Mouse (Mus musculus) left cerebral cortex, adult 2 months (tissue): Measurements from ENCODE around the gene Vmn2r95. TPM values are rescaled to one million over a fixed set of nuclear protein-coding genes. Genes with fewer than 3 reads are reported as not detected.
"Not testable (repeated sequence)": the region's sequence is repeated elsewhere in the genome, so short reads cannot be mapped to it uniquely, and the experiment has no call there.

Experiments
- DNase-seq, 2 experiments: peaks; one replicate each; pipeline ENCODE4 v3.0.0; 2021 to 2022; ENCODE audit warnings: low spot score in 2 of 2, mixed read lengths in 1 of 2; ENCODE audit errors: extremely low spot score in 1 of 2
- H3K27ac ChIP-seq: fragments of 200-600 bp; 2 replicates; pipeline ENCODE4 v1.8.1; 2022
- H3K4me3 ChIP-seq: fragments of 200-600 bp; 2 replicates; pipeline ENCODE4 v1.8.1; 2022
- CTCF ChIP-seq: fragments of 200-600 bp; IDR thresholded peaks from 2 replicates; pipeline ENCODE4 v1.8.1; 2022; ENCODE audit warnings: antibody characterized with exemption, mild to moderate bottlenecking, moderate library complexity
- intact Hi-C: fragments of 180-260 bp; cut with DNase I; formaldehyde crosslinking; loops from one replicate; pipeline ENCODE4 v1.15.1; 2025
- long read RNA-seq, 2 experiments: library from polyadenylated mRNA; stranded (forward); transcript quantifications; one replicate each; pipeline ENCODE4 v2.0.0; 2021; ENCODE audit warnings: borderline mapping rate in 2 of 2
- total RNA-seq, 2 experiments: library from RNA; stranded (reverse); gene quantifications; 2 replicates each; pipeline ENCODE4 v1.2.3; 2021

Gene Vmn2r95
- total RNA-seq: not detected
- long read RNA-seq, experiment 1: 0 reads
- long read RNA-seq, experiment 2: 0 reads

DNA sequence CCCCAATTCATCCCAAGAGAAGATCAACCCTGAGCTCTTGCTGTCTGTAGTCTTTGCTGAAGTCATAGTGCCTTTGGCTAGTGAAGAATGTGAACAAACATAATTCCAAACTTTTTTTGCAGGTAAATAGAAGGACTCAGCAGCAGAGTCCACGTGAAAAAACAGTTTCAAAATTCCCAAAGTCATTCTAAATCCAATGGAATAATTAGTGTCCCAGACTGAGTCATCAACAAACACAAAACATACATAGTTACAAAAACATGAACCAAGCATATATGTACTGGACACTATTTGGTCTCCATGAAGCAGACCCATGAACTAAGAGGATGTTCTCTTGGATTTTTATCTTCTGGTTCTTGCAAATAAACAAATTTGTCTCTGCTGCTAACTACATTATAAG lies at the start of gene Vmn2r95:
TSS of gene Vmn2r95 (plus strand) at position 301 of the 400 bp plus-strand sequence.
- no peak for TF ChIP-seq CTCF
- intact Hi-C loops: no loop called here
- Histone ChIP-seq H3K27ac (no peak within 1 kb of the TSS), H3K4me3 (no peak within 1 kb of the TSS)
- no peak for DNase-seq

- intact Hi-C loops: no loop called here
- no peak overlapping the region for H3K4me3 ChIP-seq
- no peak for TF ChIP-seq CTCF
- no peak for DNase-seq
- H3K27ac ChIP-seq: no peak overlapping the region
Measured at GRCm38 (mm10) chr17:18455619-18456140, 31.8 kb downstream of the Vmn2r95 start.

GRCm38 (mm10) chr17:18458126-18458634 lies 34.3 kb downstream of the Vmn2r95 start:
- H3K4me3 ChIP-seq, H3K27ac ChIP-seq, DNase-seq, intact Hi-C loops: not testable (repeated sequence)

GRCm38 (mm10) chr17:18462695-18463094 lies 38.8 kb downstream of the Vmn2r95 start:
- intact Hi-C loops: no loop called here
- DNase-seq: no peak
- H3K27ac ChIP-seq: no peak overlapping the region
- H3K4me3 ChIP-seq: no peak overlapping the region
- no peak for TF ChIP-seq CTCF

GRCm38 (mm10) chr17:18479885-18480284 lies 56.0 kb downstream of the Vmn2r95 start:
- Histone ChIP-seq H3K27ac (no peak overlapping the region), H3K4me3 (no peak overlapping the region)
- intact Hi-C loops: no loop called here
- TF ChIP-seq CTCF: no peak
- no peak for DNase-seq

Other genes with a start within 250 kb of the Vmn2r95 start
- gene Vmn2r94, start 146.3 kb upstream of the Vmn2r95 start, total RNA-seq: not detected
- gene Vmn2r93, start 126.0 kb upstream of the Vmn2r95 start, total RNA-seq: not detected
- not detected for gene Vmn2r96, start 149.1 kb downstream of the Vmn2r95 start, total RNA-seq